8 mouse cellular contexts compared by ENCODE assay signal in genomic region chr3:82074201-82074851, GRCm38 (mm10). TPM values are rescaled to one million over a fixed set of nuclear protein-coding genes. Genes with fewer than 3 reads are reported as not detected.
DNase-seq lines count a peak whose midpoint lies in the region; ATAC-seq and TF ChIP-seq lines count a peak whose summit lies in the region.

Gucy1b1 (minus strand) TSS chr3:82074689.

- peak within 1 kb of the TSS; percentile 89 for H3K27ac ChIP-seq in hindbrain, postnatal 0 days

- H3K36me3 ChIP-seq in hindbrain, postnatal 0 days (ENCODE audit: insufficient read depth, low read length) = no peaks in the 10 kb centered on the region

- ATAC-seq in common myeloid progenitor, adult 5-6 weeks (replicated peaks; ENCODE audit: low read depth, poor library complexity, severe bottlenecking) = peak; percentile 98
- peak; percentile 99 for ATAC-seq in hindbrain, postnatal 0 days

- peak within 1 kb of the TSS; percentile 74 for H3K4me3 ChIP-seq in hindbrain, postnatal 0 days (ENCODE audit: low read length)

- H3K9ac ChIP-seq in hindbrain, postnatal 0 days (replicated peaks; ENCODE audit: low read length) = peak within 1 kb of the TSS; percentile 75

- H3K27me3 ChIP-seq in hindbrain, postnatal 0 days (ENCODE audit: insufficient read depth, low read length) = no peaks in the 10 kb centered on the region

- H3K9me3 ChIP-seq in hindbrain, postnatal 0 days (ENCODE audit: low read length) = no peaks in the 10 kb centered on the region

- no peak; the same call in 1 of the 2 replicates for TF ChIP-seq CTCF in hindbrain, postnatal 0 days (IDR thresholded peaks at IDR 0.05; ENCODE audit: low read depth)

- WGBS in hindbrain, postnatal 0 days = under 1% methylated on average over 25 of the region's 25 CpGs

- peaks cover 4% of the 10 kb centered on the region; the same call in 1 of the 2 replicates for H3K4me1 ChIP-seq in hindbrain, postnatal 0 days (ENCODE audit: insufficient read depth, low read length)

- peak within 1 kb of the TSS; percentile 96 for H3K4me2 ChIP-seq in hindbrain, postnatal 0 days (ENCODE audit: low read depth, low read length)

- DNase-seq in adrenal gland, adult (ENCODE audit: inconsistent age in 2 of 2, low spot score in 1 of 2) = peak; percentile 56 to 65
- DNase-seq in gastrocnemius, postnatal 10 days = peak; percentile 50
- peak; percentile 95 for DNase-seq in hindbrain, postnatal 0 days (ENCODE audit: low spot score)
- peak; percentile 83 to 85 for DNase-seq in layer of hippocampus, postnatal 36 days
- DNase-seq in lung, postnatal 10 days = peak; percentile 90
- DNase-seq in retina, adult 2 months (ENCODE audit: low read depth, low spot score) = peak; percentile 45
- DNase-seq in thymus, postnatal 4 days = peak; percentile 61

RNA-seq across cellular contexts. Expression of gene Gucy1b1, which starts in this region (rescaled TPM):
- total RNA-seq in common myeloid progenitor, adult 5-6 weeks (2017) = 0.87 and 2.0 TPM in 2 replicates
- 10 to 100 TPM in 1 of 2 experiments, 1 to 10 TPM in 1; 8.6 to 10.6 TPM for total RNA-seq in gastrocnemius, postnatal 10 days (2021)
- 39.3 and 39.7 TPM in 2 replicates for total RNA-seq in hindbrain, postnatal 0 days (2014; rRNA removed)
- 53.6 and 56.3 TPM in 2 replicates for polyA plus RNA-seq in hindbrain, postnatal 0 days (2015; fragmentation: Nextera tagmentation; extraction: Ambion mirVana)
- 100 to 1,000 TPM; 105 to 112 TPM for total RNA-seq in layer of hippocampus, postnatal 36 days (2021)

Comparison
In these comparisons a context has a peak if more than half of its experiments do, and no peak if none do; other contexts are left out.
1. Peak in every context shown above with its lines: DNase-seq, ATAC-seq, H3K4me3 ChIP-seq and H3K27ac ChIP-seq.
2. DNase-seq: peak in every context shown above with its lines; median percentile 95 in hindbrain, postnatal 0 days; 90 in lung, postnatal 10 days; 84 in layer of hippocampus, postnatal 36 days; 61 in thymus, postnatal 4 days; 60 in adrenal gland, adult; 50 in gastrocnemius, postnatal 10 days; 45 in retina, adult 2 months.